ENCODE assay signal across 1 mouse cellular context in the genomic region with DNA sequence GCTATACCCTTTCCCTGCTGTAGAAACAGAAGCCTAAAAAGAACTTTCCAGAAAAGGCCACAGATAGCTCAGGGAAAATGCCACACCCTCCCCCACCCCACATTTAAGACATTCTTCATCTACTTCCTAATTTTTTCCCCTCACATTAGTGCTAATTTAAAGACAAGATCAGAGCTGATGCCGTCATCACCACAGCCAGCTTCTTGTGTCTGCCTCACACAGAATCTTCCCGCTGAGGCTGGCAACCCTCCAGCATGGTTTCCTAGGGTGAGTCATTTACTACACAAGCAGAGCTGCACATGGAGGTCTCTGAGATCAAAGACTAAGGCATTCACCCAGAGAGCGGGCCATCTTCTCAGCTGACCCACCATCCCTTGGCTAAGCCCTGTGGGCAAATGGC.
TF ChIP-seq lines count a peak whose summit lies in the region.

No protein-coding gene starts in this region.

TF ChIP-seq in MEL, 35 proteins besides CTCF, POLR2A, EP300 and RAD21 (continued from another document):
- peak; percentile 80 for TF ChIP-seq SIN3A (IDR thresholded peaks at IDR 0.05; ENCODE audit: low read length)
- no peak for TF ChIP-seq MEF2A (IDR thresholded peaks at IDR 0.05; ENCODE audit: extremely low read depth, insufficient replicate concordance, low read depth, low read length, poor library complexity, severe bottlenecking)
- no peak for TF ChIP-seq NELFE (IDR thresholded peaks at IDR 0.05; ENCODE audit: low read depth, low read length)
- no peak for TF ChIP-seq SMC3 (IDR thresholded peaks at IDR 0.05; ENCODE audit: low read depth, low read length)
- TF ChIP-seq MAZ (IDR thresholded peaks at IDR 0.05; ENCODE audit: low read depth, low read length): peak; percentile 27; the same call in 1 of the 2 replicates
- TF ChIP-seq RCOR1 (IDR thresholded peaks at IDR 0.05; ENCODE audit: low read depth, low read length): peak; percentile 62
- TF ChIP-seq MAX (IDR thresholded peaks at IDR 0.05; ENCODE audit: low read length): peak; percentile 53; the same call in 1 of the 2 replicates
- no peak for TF ChIP-seq POLR2AphosphoS2 (IDR thresholded peaks at IDR 0.05; ENCODE audit: low read length)
